Mouse (Mus musculus) spleen, adult 2 months (tissue): ENCODE measurements around the gene Hs6st2. TPM values are rescaled to one million over a fixed set of nuclear protein-coding genes. Genes with fewer than 3 reads are reported as not detected.

Experiments
- DNase-seq, 2 experiments: peaks; one replicate each; pipeline versions ENCODE4 v3.0.0 to v3.0.0-alpha.2; 2012 to 2021; ENCODE audit warnings: low spot score in 2 of 2, low read depth in 1 of 2
- H3K27ac ChIP-seq: fragments of 200-500 bp; 2 replicates; pipeline ENCODE4 v1.5.1; 2012; ENCODE audit warnings: low read length, inconsistent platforms; ENCODE audit not compliant: insufficient read depth
- H3K27me3 ChIP-seq: fragments of 200-500 bp; 2 replicates; pipeline ENCODE4 v1.6.1; 2012; ENCODE audit warnings: mild to moderate bottlenecking, moderate library complexity, low read length, inconsistent platforms; ENCODE audit not compliant: control insufficient read depth, insufficient read depth
- H3K36me3 ChIP-seq: fragments of 200-500 bp; 2 replicates; pipeline ENCODE4 v1.6.1; 2012; ENCODE audit warnings: mild to moderate bottlenecking, low read length, inconsistent platforms; ENCODE audit not compliant: control insufficient read depth, insufficient read depth
- H3K4me1 ChIP-seq: fragments of 200-500 bp; 2 replicates; pipeline ENCODE4 v1.6.1; 2011; ENCODE audit warnings: inconsistent platforms; ENCODE audit not compliant: control insufficient read depth, insufficient read depth, insufficient read length
- H3K4me3 ChIP-seq: fragments of 200-500 bp; 2 replicates; pipeline ENCODE4 v1.5.1; 2011; ENCODE audit warnings: mild to moderate bottlenecking, inconsistent platforms; ENCODE audit not compliant: insufficient read depth, insufficient read length; ENCODE audit errors: extremely low read depth
- CTCF ChIP-seq: fragments of 200-500 bp; IDR thresholded peaks from 2 replicates; pipeline ENCODE4 v1.5.1; 2011; ENCODE audit warnings: mild to moderate bottlenecking, inconsistent platforms; ENCODE audit not compliant: insufficient read depth, insufficient read length, insufficient replicate concordance; ENCODE audit errors: extremely low read depth
- POLR2A ChIP-seq: fragments of 200-500 bp; IDR thresholded peaks from 2 replicates; pipeline ENCODE4 v1.6.1; 2011; ENCODE audit warnings: low read depth, low read length, inconsistent platforms
- WGBS: fragments of 180-500 bp; shearing (Covaris S2); methylation state at CpG from one replicate; pipeline ENCODE4 v1.1.7; 2018; 5-methylcytosine and 5-hydroxymethylcytosine counted together
- polyA plus RNA-seq: library from polyadenylated mRNA; depleted of rRNA; stranded (reverse); fragments of >200 nt; gene quantifications from 2 replicates; pipeline ENCODE4 v1.2.3, GENCODE M21; 2012

Gene Hs6st2
- polyA plus RNA-seq, 1 experiment: 25.0 TPM

GRCm38 (mm10) chrX:51514831-51515230, 166.8 kb downstream of the Hs6st2 start:
- H3K27ac ChIP-seq: no peak overlapping the region
- no peak for DNase-seq
- no peaks in the 10 kb centered on the region for H3K36me3 ChIP-seq
- 71% methylated on average over 1 of the region's 1 CpGs for WGBS
- no peak for TF ChIP-seq CTCF
- no peak overlapping the region for H3K4me3 ChIP-seq
- no peaks in the 10 kb centered on the region for H3K27me3 ChIP-seq
- no peaks in the 10 kb centered on the region for H3K4me1 ChIP-seq

GRCm38 (mm10) chrX:51506526-51506925, 175.1 kb downstream of the Hs6st2 start:
- no peak for DNase-seq
- no peak for TF ChIP-seq POLR2A
- TF ChIP-seq CTCF: no peak
- Histone ChIP-seq H3K36me3 (no peaks in the 10 kb centered on the region), H3K27ac (no peak overlapping the region), H3K4me3 (no peak overlapping the region), H3K27me3 (no peaks in the 10 kb centered on the region), H3K4me1 (no peaks in the 10 kb centered on the region)
- 72% methylated on average over 4 of the region's 4 CpGs for WGBS

DNA sequence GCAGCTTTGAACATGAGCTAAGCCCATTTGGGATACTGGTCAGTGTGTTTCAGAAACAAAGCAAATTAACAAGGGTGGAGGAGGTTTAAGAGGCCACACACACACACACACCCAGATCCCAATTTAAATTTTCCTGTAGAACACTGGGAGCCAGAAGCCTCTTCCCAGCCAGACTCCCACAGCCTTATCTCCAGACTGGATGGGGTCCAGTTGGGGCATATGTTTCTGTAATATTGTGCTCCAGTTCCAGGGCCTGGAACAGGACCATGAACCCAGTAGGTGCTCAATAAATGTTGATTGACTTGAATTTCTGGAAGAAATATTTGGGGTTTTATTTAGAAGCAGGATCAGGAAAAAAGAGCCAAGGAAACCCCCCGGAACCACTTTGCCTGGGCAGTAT, 176.0 kb downstream of the Hs6st2 start:
- no peak for DNase-seq
- H3K4me1 ChIP-seq: no peaks in the 10 kb centered on the region
- H3K27ac ChIP-seq: no peak overlapping the region
- no peaks in the 10 kb centered on the region for H3K36me3 ChIP-seq
- 35% methylated on average over 1 of the region's 1 CpGs for WGBS
- H3K4me3 ChIP-seq: no peak overlapping the region
- no peak for TF ChIP-seq POLR2A
- TF ChIP-seq CTCF: no peak
- no peaks in the 10 kb centered on the region for H3K27me3 ChIP-seq

DNA sequence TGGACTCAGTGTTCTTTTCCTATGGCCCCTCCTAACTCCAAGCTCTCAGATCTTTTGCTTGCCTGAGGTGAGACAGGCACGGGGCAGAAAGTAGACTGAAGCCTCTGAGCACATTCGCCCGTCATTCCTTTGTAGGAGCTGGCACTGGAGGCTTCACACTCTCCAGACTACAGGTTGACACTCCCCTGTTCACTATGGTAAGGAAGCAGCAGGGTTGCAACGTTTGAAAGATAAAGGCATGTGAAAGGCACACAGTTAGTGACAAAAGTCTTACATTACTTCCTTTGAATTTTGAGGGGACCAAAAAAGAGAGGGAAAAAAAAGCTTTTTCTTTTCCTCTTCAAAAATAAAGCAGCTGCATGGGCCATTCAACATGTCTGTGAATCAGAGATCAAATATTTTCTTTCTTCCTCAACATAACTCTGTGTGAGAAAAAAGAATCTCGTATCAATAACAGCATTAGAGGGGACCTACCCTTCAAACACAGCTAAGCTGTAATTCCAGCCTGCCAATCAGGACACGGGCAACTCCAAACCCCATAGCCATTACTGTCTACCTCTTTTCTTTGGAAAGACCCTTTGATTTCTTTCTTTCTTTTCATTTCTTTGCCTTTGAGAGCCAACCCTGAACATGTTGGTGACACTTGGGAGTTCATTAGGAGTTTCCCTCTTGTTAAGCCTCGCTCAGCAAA, 177.7 kb downstream of the Hs6st2 start:
- DNase-seq: no peak
- no peaks in the 10 kb centered on the region for H3K27me3 ChIP-seq
- no peaks in the 10 kb centered on the region for H3K4me1 ChIP-seq
- TF ChIP-seq POLR2A (no peak), CTCF (no peak)
- 67% methylated on average over 7 of the region's 7 CpGs for WGBS
- H3K36me3 ChIP-seq: no peaks in the 10 kb centered on the region
- H3K27ac ChIP-seq: no peak overlapping the region
- no peak overlapping the region for H3K4me3 ChIP-seq

GRCm38 (mm10) chrX:51497831-51498230, 183.8 kb downstream of the Hs6st2 start:
- Histone ChIP-seq H3K27ac (no peak overlapping the region), H3K4me3 (no peak overlapping the region), H3K27me3 (no peaks in the 10 kb centered on the region), H3K4me1 (no peaks in the 10 kb centered on the region), H3K36me3 (no peaks in the 10 kb centered on the region)
- TF ChIP-seq POLR2A (no peak), CTCF (no peak)
- DNase-seq: no peak
- WGBS: 57% methylated on average over 1 of the region's 1 CpGs

GRCm38 (mm10) chrX:51488374-51488773, 193.3 kb downstream of the Hs6st2 start:
- no peak overlapping the region for H3K27ac ChIP-seq
- no peak for TF ChIP-seq CTCF
- no peak for TF ChIP-seq POLR2A
- no peaks in the 10 kb centered on the region for H3K36me3 ChIP-seq
- DNase-seq: no peak
- H3K27me3 ChIP-seq: no peaks in the 10 kb centered on the region
- no peak overlapping the region for H3K4me3 ChIP-seq
- no peaks in the 10 kb centered on the region for H3K4me1 ChIP-seq

GRCm38 (mm10) chrX:51469411-51469810, 212.2 kb downstream of the Hs6st2 start:
- Histone ChIP-seq H3K27me3 (no peaks in the 10 kb centered on the region), H3K4me3 (no peak overlapping the region), H3K4me1 (no peaks in the 10 kb centered on the region), H3K27ac (no peak overlapping the region), H3K36me3 (no peaks in the 10 kb centered on the region)
- TF ChIP-seq POLR2A: no peak
- TF ChIP-seq CTCF: no peak
- WGBS: 81% methylated on average over 4 of the region's 4 CpGs
- DNase-seq: no peak
